Mouse (Mus musculus): ENCODE results near the gene Gm26938. TPM values are rescaled to one million over a fixed set of nuclear protein-coding genes. Genes with fewer than 3 reads are reported as not detected.

Gm26938 gene
- total RNA-seq, 2 experiments from 2014 or later, result not detected

GRCm38 (mm10) chr5:139818056-139818455 lies 8.2 kb downstream of the Gm26938 start:
- no peak for DNase-seq (ENCODE audit: low spot score in 2 of 2)
- intact Hi-C loops (cut with DNase I), result loop anchor here (5.0 kb wide), 1 partner anchor 41 kb away; the partner anchor contains the start of gene Ints1

GRCm38 (mm10) chr5:139817292-139817691 lies 8.9 kb downstream of the Gm26938 start:
- intact Hi-C loops (cut with DNase I), result loop anchor here (5.0 kb wide), 1 partner anchor 40 kb away; the partner anchor contains the start of gene Ints1
- no peak for DNase-seq (ENCODE audit: low spot score in 2 of 2)

GRCm38 (mm10) chr5:139816445-139816844 lies 9.8 kb downstream of the Gm26938 start:
- intact Hi-C loops (cut with DNase I), result loop anchor here (5.0 kb wide), 1 partner anchor 39 kb away; the partner anchor contains the start of gene Ints1
- no peak for DNase-seq (ENCODE audit: low spot score in 2 of 2)

- intact Hi-C loops (cut with DNase I), result loop anchor here (5.0 kb wide), 1 partner anchor 39 kb away; the partner anchor contains the start of gene Ints1
- DNase-seq (ENCODE audit: low spot score in 2 of 2), result no peak
These were observed 10.2 kb downstream of the Gm26938 start for GRCm38 (mm10) chr5:139815964-139816363.

- intact Hi-C loops (cut with DNase I), result no loop called here
- DNase-seq (ENCODE audit: low spot score in 2 of 2), result no peak
These were observed 12.2 kb downstream of the Gm26938 start for GRCm38 (mm10) chr5:139813963-139814381.

- intact Hi-C loops (cut with DNase I), result no loop called here
- no peak for DNase-seq (ENCODE audit: low spot score in 2 of 2)
These were observed 13.1 kb downstream of the Gm26938 start for GRCm38 (mm10) chr5:139813126-139813490.

GRCm38 (mm10) chr5:139812398-139813125 lies 13.6 kb downstream of the Gm26938 start:
- intact Hi-C loops (cut with DNase I), result no loop called here
- no peak for DNase-seq (ENCODE audit: low spot score in 2 of 2)

GRCm38 (mm10) chr5:139811677-139812397 lies 14.4 kb downstream of the Gm26938 start:
- intact Hi-C loops (cut with DNase I), result no loop called here
- DNase-seq (ENCODE audit: low spot score in 2 of 2), result no peak

- DNase-seq (ENCODE audit: low spot score in 2 of 2), result no peak
- intact Hi-C loops (cut with DNase I), result no loop called here
These were observed 16.8 kb downstream of the Gm26938 start for GRCm38 (mm10) chr5:139809397-139809796.

GRCm38 (mm10) chr5:139805924-139806323 lies 20.3 kb downstream of the Gm26938 start:
- DNase-seq (ENCODE audit: low spot score in 2 of 2), result no peak
- intact Hi-C loops (cut with DNase I), result no loop called here

GRCm38 (mm10) chr5:139804573-139805111 lies 21.6 kb downstream of the Gm26938 start:
- DNase-seq (ENCODE audit: low spot score in 2 of 2), result no peak
- intact Hi-C loops (cut with DNase I), result no loop called here

- DNase-seq (ENCODE audit: low spot score in 2 of 2), result no peak
- intact Hi-C loops (cut with DNase I), result no loop called here
These were observed 22.1 kb downstream of the Gm26938 start for GRCm38 (mm10) chr5:139804107-139804551.

GRCm38 (mm10) chr5:139803601-139804102 lies 22.6 kb downstream of the Gm26938 start:
- intact Hi-C loops (cut with DNase I), result no loop called here
- no peak for DNase-seq (ENCODE audit: low spot score in 2 of 2)

- intact Hi-C loops (cut with DNase I), result no loop called here
- no peak for DNase-seq (ENCODE audit: low spot score in 2 of 2)
These were observed 23.0 kb downstream of the Gm26938 start for GRCm38 (mm10) chr5:139803165-139803564.

- no peak for DNase-seq (ENCODE audit: low spot score in 2 of 2)
- intact Hi-C loops (cut with DNase I), result no loop called here
These were observed 24.3 kb downstream of the Gm26938 start for GRCm38 (mm10) chr5:139801880-139802279.

GRCm38 (mm10) chr5:139801231-139801630 lies 25.0 kb downstream of the Gm26938 start:
- intact Hi-C loops (cut with DNase I), result no loop called here
- DNase-seq (ENCODE audit: low spot score in 2 of 2), result no peak

- intact Hi-C loops (cut with DNase I), result no loop called here
- no peak for DNase-seq (ENCODE audit: low spot score in 2 of 2)
These were observed 26.2 kb downstream of the Gm26938 start for GRCm38 (mm10) chr5:139799801-139800590.

GRCm38 (mm10) chr5:139799041-139799440 lies 27.2 kb downstream of the Gm26938 start:
- intact Hi-C loops (cut with DNase I), result no loop called here
- DNase-seq (ENCODE audit: low spot score in 2 of 2), result no peak

GRCm38 (mm10) chr5:139798168-139798900 lies 27.9 kb downstream of the Gm26938 start:
- no peak for DNase-seq (ENCODE audit: low spot score in 2 of 2)
- intact Hi-C loops (cut with DNase I), result no loop called here
